Mouse (Mus musculus) embryonic facial prominence, embryonic 14.5 days (tissue): ENCODE results near the gene Clec18a. TPM values are rescaled to one million over a fixed set of nuclear protein-coding genes. Genes with fewer than 3 reads are reported as not detected.

Source experiments
- ATAC-seq: fragments of 200-750 bp; cut with Nextera tagmentation; 2 replicates; pipeline ENCODE4 v1.8.0; 2017; ENCODE audit warnings: low read depth, moderate number of reproducible peaks, moderate TSS enrichment
- DNase-seq: peaks from one replicate; pipeline ENCODE4 v3.0.0-alpha.2; 2015; ENCODE audit warnings: low spot score
- H3K27ac ChIP-seq: fragments of 300-500 bp; sonication (generic); replicated peaks from 2 replicates; pipeline ENCODE4 v1.5.1; 2014; ENCODE audit warnings: low read depth, mild to moderate bottlenecking, low read length, moderate library complexity
- H3K27me3 ChIP-seq: fragments of 300-500 bp; sonication (generic); replicated peaks from 2 replicates; pipeline ENCODE4 v1.6.1; 2014; ENCODE audit warnings: low read length; ENCODE audit not compliant: control insufficient read depth, insufficient read depth
- H3K36me3 ChIP-seq: fragments of 300-500 bp; sonication (generic); 2 replicates; pipeline ENCODE4 v1.6.1; 2014; ENCODE audit warnings: low read length, mixed read lengths; ENCODE audit not compliant: control insufficient read depth, insufficient read depth
- H3K4me1 ChIP-seq: fragments of 300-500 bp; sonication (generic); 2 replicates; pipeline ENCODE4 v1.6.1; 2014; ENCODE audit warnings: antibody characterized with exemption, low read length; ENCODE audit not compliant: control insufficient read depth, insufficient read depth
- H3K4me2 ChIP-seq: fragments of 300-500 bp; sonication (generic); 2 replicates; pipeline ENCODE4 v1.6.1; 2014; ENCODE audit warnings: low read depth, mild to moderate bottlenecking, low read length, moderate library complexity, mixed read lengths
- H3K4me3 ChIP-seq: fragments of 300-500 bp; sonication (generic); 2 replicates; pipeline ENCODE4 v1.5.1; 2014; ENCODE audit warnings: low read depth, mild to moderate bottlenecking, low read length
- H3K9ac ChIP-seq: fragments of 300-500 bp; sonication (generic); 2 replicates; pipeline ENCODE4 v1.6.1; 2014; ENCODE audit warnings: low read depth, mild to moderate bottlenecking, low read length, moderate library complexity, mixed read lengths
- H3K9me3 ChIP-seq: fragments of 300-500 bp; sonication (generic); 2 replicates; pipeline ENCODE4 v1.6.1; 2016; ENCODE audit warnings: low read length; ENCODE audit not compliant: control insufficient read depth
- WGBS: fragments of 180-500 bp; shearing (Covaris S2); extraction: QIAGEN DNeasy Blood & Tissue Kit; methylation state at CpG from one replicate; pipeline ENCODE4 v1.1.7; 2014; 5-methylcytosine and 5-hydroxymethylcytosine counted together
- polyA plus RNA-seq: library from polyadenylated mRNA; unstranded; fragments of >200 nt; fragmentation: Nextera tagmentation; extraction: Ambion mirVana; gene quantifications from 2 replicates; pipeline ENCODE4 v1.2.1, GENCODE M21; 2014

Gene Clec18a
- polyA plus RNA-seq, 1 experiment from 2014 or later = 0.68 TPM

DNA sequence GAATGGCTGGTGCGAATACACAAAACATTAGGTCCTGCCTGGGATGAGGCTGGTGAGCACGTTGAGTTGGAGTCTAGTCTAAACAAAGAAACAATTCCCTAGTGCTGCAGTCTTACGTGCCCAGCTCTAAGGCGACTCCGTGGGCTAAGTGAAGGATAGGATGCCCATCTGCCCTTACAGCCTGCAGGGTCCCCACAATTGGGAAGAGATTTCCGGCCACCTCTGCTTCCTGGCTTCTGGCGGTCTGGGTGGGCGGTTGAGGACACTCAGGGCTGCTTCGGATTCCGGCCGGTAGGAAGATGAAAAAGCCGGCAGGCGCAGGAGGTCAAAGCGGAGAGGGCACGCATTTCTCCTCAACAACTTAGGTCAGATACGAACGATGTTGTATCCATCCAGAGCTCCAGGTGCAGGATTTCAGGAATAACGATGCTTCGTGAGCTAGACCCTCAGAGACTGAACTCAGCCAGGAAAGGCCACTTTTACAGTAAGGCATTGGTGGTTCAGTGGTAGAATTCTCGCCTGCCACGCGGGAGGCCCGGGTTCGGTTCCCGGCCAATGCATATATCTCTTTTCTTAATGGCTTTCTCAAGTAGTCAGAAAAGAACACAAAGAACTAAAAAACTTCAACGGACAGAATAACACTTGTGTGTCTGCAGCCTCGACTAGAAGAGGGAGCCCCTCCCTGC, 30.0 kb downstream of the Clec18a start:
- H3K27ac ChIP-seq = peak overlapping the region; percentile 61; the same call in 1 of the 2 replicates
- under 1% methylated on average over 27 of the region's 27 CpGs for WGBS
- H3K9ac ChIP-seq = peak overlapping the region; percentile 68
- peak overlapping the region; percentile 70 for H3K4me2 ChIP-seq
- ATAC-seq (peak; percentile 94), DNase-seq (peak; percentile 91)
- H3K27me3 ChIP-seq = no peaks in the 10 kb centered on the region
- no peaks in the 10 kb centered on the region for H3K36me3 ChIP-seq
- peaks cover 14% of the 10 kb centered on the region for H3K4me1 ChIP-seq
- peak overlapping the region; percentile 79 for H3K4me3 ChIP-seq
- H3K9me3 ChIP-seq = no peaks in the 10 kb centered on the region

DNA sequence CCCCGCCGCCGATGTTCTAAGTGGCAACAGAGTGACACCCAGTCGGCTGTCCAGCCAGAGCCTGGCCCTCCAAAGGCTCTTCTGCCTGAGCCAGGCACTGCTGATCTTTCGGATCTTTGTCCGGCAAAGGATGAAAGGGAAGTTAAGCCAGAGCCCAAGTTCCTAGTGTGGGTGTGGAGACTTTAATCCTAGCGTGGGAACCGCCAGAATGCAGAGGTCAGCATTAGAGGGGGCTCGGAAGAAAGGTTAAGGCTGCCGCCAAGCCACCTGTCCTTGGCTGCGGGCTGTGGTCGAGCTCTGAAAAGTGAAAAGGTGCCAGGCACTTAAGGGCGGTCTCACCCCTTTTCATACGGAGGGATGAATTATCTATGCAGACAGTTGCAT, 30.5 kb downstream of the Clec18a start:
- Histone ChIP-seq H3K27me3 (no peaks in the 10 kb centered on the region), H3K4me1 (peaks cover 18% of the 10 kb centered on the region), H3K9me3 (no peaks in the 10 kb centered on the region), H3K27ac (peak overlapping the region; percentile 34; the same call in 1 of the 2 replicates), H3K9ac (peak overlapping the region; percentile 68), H3K36me3 (no peaks in the 10 kb centered on the region), H3K4me3 (peak overlapping the region; percentile 79), H3K4me2 (peak overlapping the region; percentile 70)
- DNase-seq = peak; percentile 16
- WGBS = 0% methylated on average over 14 of the region's 14 CpGs
- no peak for ATAC-seq

DNA sequence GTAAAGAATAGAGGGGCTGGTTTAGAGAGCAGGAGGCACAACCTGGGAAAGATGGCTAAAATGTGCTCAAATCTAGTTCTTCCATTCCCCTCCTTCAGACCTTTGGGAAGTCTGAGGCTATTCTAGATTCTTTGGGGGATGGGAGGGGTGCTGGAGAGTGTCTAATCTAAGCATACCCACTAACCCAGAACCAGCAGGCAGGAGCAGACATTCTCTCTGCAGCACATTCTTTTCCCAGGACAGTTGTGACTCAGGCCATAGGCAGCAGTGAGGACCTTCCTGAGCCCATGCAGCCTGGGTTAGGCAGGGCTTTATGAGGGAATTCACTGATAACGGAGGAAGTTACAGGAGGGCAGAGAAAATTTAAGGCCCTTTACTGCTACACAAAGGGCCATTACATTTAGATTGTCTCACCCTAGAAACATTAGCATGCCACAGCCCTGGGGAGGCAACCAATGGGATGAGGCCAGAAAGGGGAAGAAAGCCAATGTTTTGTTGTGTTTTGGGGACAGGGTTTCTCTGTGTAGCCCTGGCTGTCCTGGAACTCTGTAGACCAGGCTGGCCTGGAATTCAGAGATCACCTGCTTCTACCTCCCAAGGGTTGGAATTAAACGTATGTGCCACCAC, 33.2 kb downstream of the Clec18a start:
- no peak overlapping the region for H3K27ac ChIP-seq
- H3K9me3 ChIP-seq = no peaks in the 10 kb centered on the region
- DNase-seq (no peak), ATAC-seq (no peak)
- WGBS = 54% methylated on average over 2 of the region's 2 CpGs
- no peak overlapping the region for H3K4me3 ChIP-seq
- no peaks in the 10 kb centered on the region for H3K27me3 ChIP-seq
- no peak overlapping the region for H3K9ac ChIP-seq
- no peak overlapping the region for H3K4me2 ChIP-seq
- peaks cover 18% of the 10 kb centered on the region for H3K36me3 ChIP-seq
- H3K4me1 ChIP-seq = peaks cover 18% of the 10 kb centered on the region

DNA sequence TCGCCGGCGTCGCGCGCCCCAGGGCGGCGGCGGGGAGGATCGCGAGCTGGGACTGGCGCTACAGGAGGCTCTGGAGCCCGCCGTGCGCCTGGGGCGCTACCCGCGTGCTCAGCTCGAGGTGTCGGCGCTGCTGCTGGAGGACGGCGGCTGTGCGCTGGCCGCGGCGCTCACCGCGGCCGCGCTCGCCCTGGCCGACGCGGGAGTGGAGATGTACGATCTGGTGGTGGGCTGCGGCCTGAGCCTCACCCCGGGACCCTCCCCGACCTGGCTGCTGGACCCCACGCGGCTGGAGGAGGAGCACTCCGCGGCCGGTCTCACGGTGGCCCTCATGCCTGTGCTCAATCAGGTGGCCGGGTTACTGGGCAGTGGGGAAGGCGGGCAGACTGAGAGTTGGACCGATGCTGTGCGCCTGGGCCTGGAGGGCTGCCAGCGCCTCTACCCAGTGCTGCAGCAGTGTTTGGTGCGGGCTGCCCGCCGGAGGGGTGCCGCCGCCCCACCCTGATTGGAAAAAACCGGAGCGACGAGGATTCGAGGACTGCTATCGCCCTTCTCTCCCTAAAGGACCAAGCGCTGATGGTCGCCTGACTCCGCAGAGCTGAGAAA, 35.4 kb downstream of the Clec18a start:
- no peaks in the 10 kb centered on the region for H3K27me3 ChIP-seq

DNA sequence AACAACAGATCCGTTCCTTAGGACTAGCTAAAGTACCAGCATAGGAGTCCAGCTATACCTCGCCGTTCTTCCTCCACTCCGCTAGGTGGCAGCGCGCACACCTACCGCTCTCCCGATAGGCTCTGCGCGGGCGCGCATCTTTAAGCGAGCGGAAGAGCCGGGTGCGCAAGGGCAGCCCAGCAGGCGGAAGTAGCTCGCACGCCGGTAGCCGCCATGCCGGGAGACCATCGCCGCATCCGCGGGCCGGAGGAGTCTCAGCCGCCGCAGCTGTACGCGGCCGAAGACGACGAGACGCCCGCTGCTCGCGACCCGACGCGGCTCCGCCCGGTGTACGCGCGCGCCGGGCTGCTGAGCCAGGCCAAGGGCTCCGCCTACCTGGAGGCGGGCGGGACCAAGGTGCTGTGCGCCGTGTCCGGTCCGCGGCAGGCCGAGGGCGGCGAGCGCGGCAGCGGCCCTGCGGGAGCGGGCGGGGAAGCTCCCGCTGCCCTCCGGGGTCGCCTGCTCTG, 36.0 kb downstream of the Clec18a start, which contains the start of gene Exosc6:
Gene Exosc6, plus strand, starts transcription at position 182 of the 506 bp plus-strand sequence.
- Histone ChIP-seq H3K27me3 (no peaks in the 10 kb centered on the region), H3K27ac (peak within 1 kb of the TSS; percentile 81), H3K4me3 (peak within 1 kb of the TSS; percentile 92), H3K9me3 (no peaks in the 10 kb centered on the region), H3K4me1 (peaks cover 11% of the 10 kb centered on the region), H3K9ac (peak within 1 kb of the TSS; percentile 88), H3K4me2 (peak within 1 kb of the TSS; percentile 94), H3K36me3 (peaks cover 47% of the 10 kb centered on the region)
- DNase-seq (peak; percentile 97), ATAC-seq (peak; percentile 96)
- WGBS = under 1% methylated on average over 33 of the region's 68 CpGs

More for the DNA sequence above, 35.4 kb downstream of the Clec18a start:
- Histone ChIP-seq H3K4me2 (peak overlapping the region; percentile 94), H3K9ac (peak overlapping the region; percentile 88), H3K4me1 (peaks cover 13% of the 10 kb centered on the region), H3K36me3 (peaks cover 41% of the 10 kb centered on the region), H3K9me3 (no peaks in the 10 kb centered on the region), H3K27ac (peak overlapping the region; percentile 81), H3K4me3 (peak overlapping the region; percentile 92)
- peak; percentile 20 for DNase-seq
- under 1% methylated on average over 24 of the region's 63 CpGs for WGBS
- peak; percentile 65 for ATAC-seq

DNA sequence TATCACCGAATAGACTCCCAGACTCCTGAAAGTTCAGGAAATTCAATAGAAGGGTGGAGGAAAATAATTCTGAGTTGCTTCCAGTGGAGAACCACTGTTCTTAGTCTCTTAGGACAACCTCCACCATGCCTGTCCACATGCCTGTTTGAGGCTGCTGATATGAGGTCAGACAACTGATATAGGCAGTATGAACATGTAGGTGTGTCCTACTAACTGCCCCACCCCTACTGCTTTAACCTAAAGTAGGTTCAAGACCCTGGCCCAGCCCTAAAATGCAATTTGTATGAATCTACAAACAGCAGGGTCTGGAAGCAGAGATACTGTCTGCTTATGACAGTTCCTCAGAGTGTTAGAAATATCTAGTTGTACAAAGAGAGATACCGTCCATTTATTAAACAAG, 36.6 kb downstream of the Clec18a start:
- peak overlapping the region; percentile 92; the same call in 1 of the 2 replicates for H3K4me3 ChIP-seq
- no peak overlapping the region for H3K4me2 ChIP-seq
- no peak overlapping the region for H3K9ac ChIP-seq
- no peaks in the 10 kb centered on the region for H3K9me3 ChIP-seq
- H3K27me3 ChIP-seq = no peaks in the 10 kb centered on the region
- H3K36me3 ChIP-seq = peaks cover 52% of the 10 kb centered on the region
- 69% methylated on average over 2 of the region's 2 CpGs for WGBS
- peaks cover 8% of the 10 kb centered on the region for H3K4me1 ChIP-seq
- no peak overlapping the region for H3K27ac ChIP-seq
- ATAC-seq (peak; percentile 2; the same call in 1 of the 2 replicates), DNase-seq (no peak)

DNA sequence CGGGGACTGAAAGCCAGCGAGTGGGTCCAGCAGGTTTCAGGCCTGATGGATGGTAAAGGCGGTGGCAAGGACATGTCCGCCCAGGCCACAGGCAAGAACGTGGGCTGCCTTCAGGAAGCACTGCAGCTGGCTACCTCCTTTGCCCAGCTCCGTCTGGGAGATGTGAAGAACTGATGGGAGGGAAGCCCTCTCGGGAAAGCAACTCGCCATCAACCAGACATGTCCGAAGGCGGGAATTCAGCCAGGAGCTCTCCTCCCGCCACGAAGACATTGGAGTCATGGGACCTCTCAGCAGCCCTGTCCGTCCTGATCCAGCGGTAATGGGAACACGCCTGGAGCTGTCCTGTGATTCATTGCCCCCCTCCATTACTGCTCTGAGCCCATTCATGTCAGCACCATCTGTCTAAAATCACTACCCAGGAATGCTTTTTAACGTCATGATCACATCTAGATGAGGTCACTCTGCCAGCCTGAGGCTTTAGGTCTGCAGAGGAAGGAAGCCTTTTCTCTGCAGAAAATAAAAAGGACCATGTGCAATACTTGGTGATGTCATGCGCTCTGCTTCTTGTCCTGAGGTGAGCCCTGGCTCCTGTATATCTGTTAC, 37.1 kb downstream of the Clec18a start:
- Histone ChIP-seq H3K27me3 (no peaks in the 10 kb centered on the region), H3K4me2 (no peak overlapping the region), H3K9ac (no peak overlapping the region), H3K4me1 (peaks cover 8% of the 10 kb centered on the region), H3K9me3 (no peaks in the 10 kb centered on the region), H3K36me3 (peaks cover 58% of the 10 kb centered on the region), H3K27ac (no peak overlapping the region), H3K4me3 (no peak overlapping the region)
- WGBS = 90% methylated on average over 17 of the region's 17 CpGs
- DNase-seq (no peak), ATAC-seq (no peak)

DNA sequence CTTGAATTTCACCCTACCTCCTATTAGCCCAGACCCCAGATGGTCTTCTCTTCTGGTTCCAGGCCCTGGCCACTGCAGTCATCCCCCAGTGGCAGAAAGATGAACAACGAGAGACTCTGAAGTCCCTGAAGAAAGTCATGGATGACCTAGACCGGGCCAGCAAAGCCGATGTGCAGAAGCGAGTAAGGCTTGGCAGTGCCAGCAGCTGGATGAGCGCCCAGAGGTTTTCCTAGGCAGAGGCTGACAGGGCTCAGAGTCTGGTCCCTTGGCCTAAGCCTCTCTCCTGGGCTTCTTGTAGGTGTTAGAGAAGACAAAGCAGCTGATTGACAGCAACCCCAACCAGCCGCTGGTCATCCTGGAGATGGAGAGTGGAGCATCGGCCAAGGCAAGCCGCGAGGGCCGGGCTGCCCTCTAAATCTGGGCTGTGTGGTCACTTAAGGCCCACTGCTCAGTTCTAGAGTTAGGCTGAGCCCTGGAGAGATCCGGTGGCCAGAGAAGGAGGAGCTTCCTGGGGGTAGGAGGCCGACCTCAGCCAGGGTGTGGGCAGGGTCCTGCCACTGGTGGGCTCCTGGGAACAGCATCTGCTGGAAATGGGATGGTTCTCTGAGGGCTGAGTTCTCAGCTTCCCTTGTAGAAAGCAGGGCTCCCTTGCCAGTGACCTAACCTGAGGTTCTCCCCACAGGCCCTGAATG, 38.3 kb downstream of the Clec18a start:
- no peak overlapping the region for H3K4me2 ChIP-seq
- no peak for DNase-seq
- H3K4me3 ChIP-seq = no peak overlapping the region
- H3K4me1 ChIP-seq = peaks cover 8% of the 10 kb centered on the region
- no peak overlapping the region for H3K9ac ChIP-seq
- ATAC-seq = no peak
- H3K27ac ChIP-seq = no peak overlapping the region
- 91% methylated on average over 12 of the region's 12 CpGs for WGBS
- no peaks in the 10 kb centered on the region for H3K9me3 ChIP-seq
- H3K36me3 ChIP-seq = peaks cover 69% of the 10 kb centered on the region
- H3K27me3 ChIP-seq = no peaks in the 10 kb centered on the region
